Mouse (Mus musculus) CH12.LX (cell line): ENCODE measurements around the gene Csmd2.

Experiments used
- CHD2 ChIP-seq: IDR thresholded peaks from 2 replicates; pipeline ENCODE4 v1.6.1; 2011; ENCODE audit warnings: low read length, improper control_type of control experiment
- CTCF ChIP-seq, 2 experiments: IDR thresholded peaks in 1 of 2; conservative IDR thresholded peaks in 1 of 2; 2 replicates each; pipeline ENCODE4 v1.5.1; 2011 to 2012; ENCODE audit warnings: low read depth in 2 of 2, low read length in 2 of 2, improper control_type of control experiment in 1 of 2, inconsistent platforms in 1 of 2, mild to moderate bottlenecking in 1 of 2, moderate library complexity in 1 of 2
- E2F4 ChIP-seq: IDR thresholded peaks from 2 replicates; pipeline ENCODE4 v1.6.1; 2011; ENCODE audit warnings: low read depth, low read length, improper control_type of control experiment; ENCODE audit not compliant: insufficient replicate concordance
- EP300 ChIP-seq: IDR thresholded peaks from 2 replicates; pipeline ENCODE4 v1.6.1; 2011; ENCODE audit warnings: low read length, improper control_type of control experiment
- GABPA ChIP-seq: IDR thresholded peaks from 2 replicates; pipeline ENCODE4 v1.6.1; 2012; ENCODE audit warnings: low read depth, low read length, improper control_type of control experiment, inconsistent platforms; ENCODE audit not compliant: insufficient replicate concordance
- MAX ChIP-seq: IDR thresholded peaks from 2 replicates; pipeline ENCODE4 v1.6.1; 2011; ENCODE audit warnings: low read length, improper control_type of control experiment
- MAZ ChIP-seq: IDR thresholded peaks from 2 replicates; pipeline ENCODE4 v1.6.1; 2012; ENCODE audit warnings: low read depth, mild to moderate bottlenecking, inconsistent platforms, low read length, improper control_type of control experiment, moderate library complexity
- MEF2A ChIP-seq: IDR thresholded peaks from 2 replicates; pipeline ENCODE4 v1.6.1; 2014; ENCODE audit warnings: low read depth, mild to moderate bottlenecking, inconsistent platforms, low read length, improper control_type of control experiment, borderline replicate concordance
- POLR2A ChIP-seq: IDR thresholded peaks from 2 replicates; pipeline ENCODE4 v1.6.1; 2011; ENCODE audit warnings: low read depth, mild to moderate bottlenecking, improper control_type of control experiment, low read length
- SMC3 ChIP-seq: IDR thresholded peaks from 2 replicates; pipeline ENCODE4 v1.6.1; 2011; ENCODE audit warnings: low read depth, low read length, improper control_type of control experiment
- USF1 ChIP-seq: IDR thresholded peaks from 2 replicates; pipeline ENCODE4 v1.6.1; 2014; ENCODE audit warnings: low read depth, mild to moderate bottlenecking, inconsistent platforms, low read length, improper control_type of control experiment

- TF ChIP-seq CTCF (conservative IDR thresholded peaks at IDR 0.05 in 1 of 2, IDR thresholded peaks at IDR 0.05 in 1 of 2; ENCODE audit: low read depth in 2 of 2, low read length in 2 of 2) (no peak), POLR2A (no peak), SMC3 (no peak), CHD2 (no peak), EP300 (no peak), E2F4 (no peak), USF1 (no peak), GABPA (no peak), MAZ (no peak), MEF2A (no peak), MAX (no peak)
Observed at GRCm38 (mm10) chr4:128132876-128133646, 145.4 kb downstream of the Csmd2 start.
